Mouse (Mus musculus): Measurements from ENCODE around the gene Agxt. TPM values are rescaled to one million over a fixed set of nuclear protein-coding genes. Genes with fewer than 3 reads are reported as not detected.

Agxt gene
- total RNA-seq, 1 experiment: not detected

DNA sequence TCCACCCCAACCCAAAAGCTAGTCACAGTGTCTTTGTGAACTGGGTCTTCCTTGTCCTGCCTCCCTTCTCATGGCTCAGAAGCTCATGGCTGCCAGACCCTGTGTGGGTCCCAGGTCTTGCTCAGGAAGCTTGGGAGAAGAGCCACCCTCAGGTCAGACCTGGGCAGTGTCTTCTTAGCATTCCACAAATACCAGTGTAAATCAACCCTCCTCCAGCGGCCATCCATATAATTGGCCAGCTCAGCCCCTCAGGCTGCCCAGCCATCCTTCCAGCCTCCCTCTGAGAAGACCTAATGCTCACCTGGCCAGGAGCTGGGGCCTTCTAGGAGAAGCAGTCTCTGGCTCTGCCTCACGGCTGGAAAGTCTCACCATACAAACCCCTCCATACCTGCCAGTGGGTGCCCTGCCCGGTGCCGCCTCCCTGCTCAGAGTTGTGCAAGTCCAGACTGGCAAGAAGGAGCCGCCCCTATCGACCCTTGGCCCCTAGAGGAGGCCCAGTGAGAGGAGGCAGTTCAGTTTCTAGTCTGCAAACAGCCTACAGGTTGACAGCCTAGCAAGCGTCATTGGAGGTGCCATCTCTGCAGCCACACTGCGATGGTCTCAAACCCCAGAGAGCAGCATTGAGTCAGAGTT, 25.6 kb downstream of the Agxt start, which contains the start of gene 2310007B03Rik:
Gene 2310007B03Rik (minus strand): TSS at position 448 of the 633 bp plus-strand sequence.
- no peak for DNase-seq (ENCODE audit: low read depth, low spot score)
- Histone ChIP-seq H3K36me3 (ENCODE audit: control insufficient read depth, insufficient read depth, low read length, poor library complexity, severe bottlenecking) (no peaks in the 10 kb centered on the region), H3K4me1 (ENCODE audit: control insufficient read depth in 2 of 2, insufficient read depth in 2 of 2, low read length in 2 of 2, poor library complexity in 1 of 2) (0 out of 4 replicates have a peak, but pooled peaks cover 0 to 2% of the 10 kb centered on the region in 2 experiments), H3K27ac (ENCODE audit: insufficient read depth, low read depth, low read length, poor library complexity, severe bottlenecking) (no peak within 1 kb of the TSS), H3K9me3 (ENCODE audit: control insufficient read depth, insufficient read depth, low read depth, low read length) (no peaks in the 10 kb centered on the region), H3K4me3 (ENCODE audit: insufficient read depth in 1 of 2, low read depth in 1 of 2, low read length in 2 of 2, poor library complexity in 1 of 2, severe bottlenecking in 1 of 2) (no peak within 1 kb of the TSS), H3K9ac (ENCODE audit: insufficient read depth, low read depth, low read length, poor library complexity, severe bottlenecking) (no peak within 1 kb of the TSS)
- in situ Hi-C loops (cut with MboI; ENCODE audit: low sequenced_read_pairs in 2 of 2, unreplicated experiment in 2 of 2): no loop called here
- TF ChIP-seq CHD2 (IDR thresholded peaks at IDR 0.05; ENCODE audit: low read depth, low read length): no peak

DNA sequence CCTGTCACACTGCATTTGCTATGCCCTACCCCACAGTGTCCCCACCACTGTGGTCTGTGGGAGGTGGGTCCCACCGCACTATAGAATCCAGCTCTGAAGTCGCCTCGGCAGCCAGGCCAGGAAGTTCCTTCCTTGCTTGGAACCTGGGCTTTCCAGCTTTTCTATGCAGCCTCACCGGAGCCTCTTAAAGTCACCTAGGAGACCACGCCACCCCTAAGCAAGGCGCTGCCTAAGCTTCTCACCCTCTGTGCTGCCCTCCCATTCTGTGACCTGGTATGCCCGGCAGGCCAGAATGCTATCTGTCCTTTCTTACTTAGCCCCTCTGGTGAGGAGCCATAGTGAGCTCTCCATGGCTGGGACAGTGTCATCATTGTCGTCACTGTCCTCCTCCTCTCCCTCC, 26.3 kb downstream of the Agxt start:
- no peaks in the 10 kb centered on the region for H3K36me3 ChIP-seq (ENCODE audit: control insufficient read depth, insufficient read depth, low read length, poor library complexity, severe bottlenecking)
- H3K9ac ChIP-seq (ENCODE audit: insufficient read depth, low read depth, low read length, poor library complexity, severe bottlenecking): no peak overlapping the region
- no peaks in the 10 kb centered on the region for H3K9me3 ChIP-seq (ENCODE audit: control insufficient read depth, insufficient read depth, low read depth, low read length)
- 0 out of 4 replicates have a peak, but pooled peaks cover 0 to 2% of the 10 kb centered on the region in 2 experiments for H3K4me1 ChIP-seq (ENCODE audit: control insufficient read depth in 2 of 2, insufficient read depth in 2 of 2, low read length in 2 of 2, poor library complexity in 1 of 2)
- H3K27ac ChIP-seq (ENCODE audit: insufficient read depth, low read depth, low read length, poor library complexity, severe bottlenecking): no peak overlapping the region
- H3K4me3 ChIP-seq (ENCODE audit: insufficient read depth in 1 of 2, low read depth in 1 of 2, low read length in 2 of 2, poor library complexity in 1 of 2, severe bottlenecking in 1 of 2): no peak overlapping the region
- DNase-seq (ENCODE audit: low read depth, low spot score): no peak
- TF ChIP-seq ZNF384 (IDR thresholded peaks at IDR 0.05; ENCODE audit: low read depth, low read length): no peak
- no peak for TF ChIP-seq HCFC1 (IDR thresholded peaks at IDR 0.05; ENCODE audit: borderline replicate concordance, insufficient read depth, low read length)
- TF ChIP-seq CHD2 (IDR thresholded peaks at IDR 0.05; ENCODE audit: low read depth, low read length): no peak
- TF ChIP-seq MAFK (IDR thresholded peaks at IDR 0.05; ENCODE audit: insufficient read depth, low read depth, low read length): no peak
- TF ChIP-seq ZC3H11A (IDR thresholded peaks at IDR 0.05; ENCODE audit: borderline replicate concordance, low read depth, low read length): no peak
- in situ Hi-C loops (cut with MboI; ENCODE audit: low sequenced_read_pairs in 2 of 2, unreplicated experiment in 2 of 2): no loop called here

DNA sequence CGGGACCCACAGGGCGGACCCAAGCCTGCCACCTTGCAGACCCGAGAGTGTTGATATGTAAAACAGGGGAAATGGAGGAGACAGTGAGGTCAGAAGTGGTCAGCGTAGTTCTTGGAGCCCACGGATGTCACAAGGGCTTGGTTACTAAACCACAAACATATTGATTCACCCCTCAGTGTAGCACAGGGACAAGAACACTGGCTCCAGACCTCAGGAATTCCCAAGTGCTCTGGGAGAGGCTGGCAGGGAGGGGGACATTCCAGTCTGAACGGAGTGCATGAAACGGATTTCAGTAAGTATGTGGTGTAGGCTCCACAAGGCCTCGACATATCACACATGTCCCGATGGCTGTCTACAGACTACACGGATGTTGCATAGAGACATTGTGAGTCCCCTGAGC, 26.9 kb downstream of the Agxt start:
- no peaks in the 10 kb centered on the region for H3K9me3 ChIP-seq (ENCODE audit: control insufficient read depth, insufficient read depth, low read depth, low read length)
- DNase-seq (ENCODE audit: low read depth, low spot score): no peak
- no peaks in the 10 kb centered on the region for H3K36me3 ChIP-seq (ENCODE audit: control insufficient read depth, insufficient read depth, low read length, poor library complexity, severe bottlenecking)
- no peak overlapping the region for H3K9ac ChIP-seq (ENCODE audit: insufficient read depth, low read depth, low read length, poor library complexity, severe bottlenecking)
- TF ChIP-seq ZC3H11A (IDR thresholded peaks at IDR 0.05; ENCODE audit: borderline replicate concordance, low read depth, low read length): no peak
- TF ChIP-seq ZNF384 (IDR thresholded peaks at IDR 0.05; ENCODE audit: low read depth, low read length): no peak
- no peak for TF ChIP-seq MAFK (IDR thresholded peaks at IDR 0.05; ENCODE audit: insufficient read depth, low read depth, low read length)
- TF ChIP-seq CHD2 (IDR thresholded peaks at IDR 0.05; ENCODE audit: low read depth, low read length): no peak
- TF ChIP-seq HCFC1 (IDR thresholded peaks at IDR 0.05; ENCODE audit: borderline replicate concordance, insufficient read depth, low read length): no peak
- H3K4me3 ChIP-seq (ENCODE audit: insufficient read depth in 1 of 2, low read depth in 1 of 2, low read length in 2 of 2, poor library complexity in 1 of 2, severe bottlenecking in 1 of 2): no peak overlapping the region
- H3K27ac ChIP-seq (ENCODE audit: insufficient read depth, low read depth, low read length, poor library complexity, severe bottlenecking): no peak overlapping the region
- in situ Hi-C loops (cut with MboI; ENCODE audit: low sequenced_read_pairs in 2 of 2, unreplicated experiment in 2 of 2): no loop called here
- H3K4me1 ChIP-seq (ENCODE audit: control insufficient read depth in 2 of 2, insufficient read depth in 2 of 2, low read length in 2 of 2, poor library complexity in 1 of 2): 0 out of 4 replicates have a peak, but pooled peaks cover 0 to 2% of the 10 kb centered on the region in 2 experiments

DNA sequence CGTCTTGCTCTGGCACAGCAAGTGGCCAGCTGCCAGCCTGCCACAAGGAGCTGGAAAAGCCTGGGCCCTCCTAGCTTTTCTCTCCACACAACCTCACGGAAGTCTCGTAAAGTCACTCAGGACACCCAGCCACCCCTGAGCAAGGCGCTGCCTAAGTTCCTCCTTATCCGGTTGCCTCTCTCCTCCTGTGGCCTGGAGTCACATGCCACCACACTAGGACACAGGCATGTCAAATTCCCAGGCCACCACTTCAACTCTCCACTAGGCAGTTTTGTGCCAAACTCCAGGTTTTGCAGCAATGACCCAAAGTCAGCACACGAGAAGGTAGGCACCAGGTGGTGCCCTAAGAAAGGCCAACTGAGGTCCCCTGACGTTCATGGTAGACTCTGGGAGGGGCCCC, 27.5 kb downstream of the Agxt start:
- Histone ChIP-seq H3K9me3 (ENCODE audit: control insufficient read depth, insufficient read depth, low read depth, low read length) (no peaks in the 10 kb centered on the region), H3K27ac (ENCODE audit: insufficient read depth, low read depth, low read length, poor library complexity, severe bottlenecking) (no peak overlapping the region), H3K9ac (ENCODE audit: insufficient read depth, low read depth, low read length, poor library complexity, severe bottlenecking) (no peak overlapping the region), H3K36me3 (ENCODE audit: control insufficient read depth, insufficient read depth, low read length, poor library complexity, severe bottlenecking) (no peaks in the 10 kb centered on the region), H3K4me1 (ENCODE audit: control insufficient read depth in 2 of 2, insufficient read depth in 2 of 2, low read length in 2 of 2, poor library complexity in 1 of 2) (0 out of 4 replicates have a peak, but pooled peaks cover 0 to 2% of the 10 kb centered on the region in 2 experiments), H3K4me3 (ENCODE audit: insufficient read depth in 1 of 2, low read depth in 1 of 2, low read length in 2 of 2, poor library complexity in 1 of 2, severe bottlenecking in 1 of 2) (no peak overlapping the region)
- in situ Hi-C loops (cut with MboI; ENCODE audit: low sequenced_read_pairs in 2 of 2, unreplicated experiment in 2 of 2): no loop called here
- DNase-seq (ENCODE audit: low read depth, low spot score): no peak
- no peak for TF ChIP-seq ZC3H11A (IDR thresholded peaks at IDR 0.05; ENCODE audit: borderline replicate concordance, low read depth, low read length)
- no peak for TF ChIP-seq MAFK (IDR thresholded peaks at IDR 0.05; ENCODE audit: insufficient read depth, low read depth, low read length)
- TF ChIP-seq CHD2 (IDR thresholded peaks at IDR 0.05; ENCODE audit: low read depth, low read length): no peak
- no peak for TF ChIP-seq ZNF384 (IDR thresholded peaks at IDR 0.05; ENCODE audit: low read depth, low read length)
- no peak for TF ChIP-seq HCFC1 (IDR thresholded peaks at IDR 0.05; ENCODE audit: borderline replicate concordance, insufficient read depth, low read length)

DNA sequence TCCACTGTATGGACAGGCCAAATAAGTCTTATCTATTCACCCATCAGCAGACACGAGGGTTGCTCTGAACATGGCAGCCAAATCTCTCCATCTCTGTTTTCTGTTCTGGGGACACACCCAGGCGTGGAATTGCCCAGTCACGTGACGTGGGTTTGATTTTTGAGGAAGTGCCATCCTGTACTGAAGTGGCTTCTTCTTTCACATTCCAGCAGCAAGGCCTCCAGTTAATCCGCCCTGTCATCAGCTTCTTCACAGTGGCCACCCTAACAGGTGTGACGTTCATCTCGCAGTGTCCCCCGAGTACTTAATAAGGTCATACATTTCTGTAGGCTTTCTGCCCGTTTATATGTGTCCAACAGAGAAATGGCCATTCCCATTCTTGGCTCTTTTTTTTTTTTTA, 30.4 kb downstream of the Agxt start:
- Histone ChIP-seq H3K4me1 (ENCODE audit: control insufficient read depth in 2 of 2, insufficient read depth in 2 of 2, low read length in 2 of 2, poor library complexity in 1 of 2) (no peaks in the 10 kb centered on the region; a peak in 1 of 4 replicates), H3K9ac (ENCODE audit: insufficient read depth, low read depth, low read length, poor library complexity, severe bottlenecking) (no peak overlapping the region), H3K9me3 (ENCODE audit: control insufficient read depth, insufficient read depth, low read depth, low read length) (no peaks in the 10 kb centered on the region), H3K4me3 (ENCODE audit: insufficient read depth in 1 of 2, low read depth in 1 of 2, low read length in 2 of 2, poor library complexity in 1 of 2, severe bottlenecking in 1 of 2) (no peak overlapping the region), H3K27ac (ENCODE audit: insufficient read depth, low read depth, low read length, poor library complexity, severe bottlenecking) (no peak overlapping the region), H3K36me3 (ENCODE audit: control insufficient read depth, insufficient read depth, low read length, poor library complexity, severe bottlenecking) (no peaks in the 10 kb centered on the region)
- DNase-seq (ENCODE audit: low read depth, low spot score): no peak
- no peak for TF ChIP-seq HCFC1 (IDR thresholded peaks at IDR 0.05; ENCODE audit: borderline replicate concordance, insufficient read depth, low read length)
- TF ChIP-seq MAFK (IDR thresholded peaks at IDR 0.05; ENCODE audit: insufficient read depth, low read depth, low read length): no peak
- no peak for TF ChIP-seq ZNF384 (IDR thresholded peaks at IDR 0.05; ENCODE audit: low read depth, low read length)
- no peak for TF ChIP-seq ZC3H11A (IDR thresholded peaks at IDR 0.05; ENCODE audit: borderline replicate concordance, low read depth, low read length)
- TF ChIP-seq CHD2 (IDR thresholded peaks at IDR 0.05; ENCODE audit: low read depth, low read length): no peak
- in situ Hi-C loops (cut with MboI; ENCODE audit: low sequenced_read_pairs in 2 of 2, unreplicated experiment in 2 of 2): no loop called here
